Comparison of ENCODE assay signal across 38 mouse cellular contexts in the genomic region with DNA sequence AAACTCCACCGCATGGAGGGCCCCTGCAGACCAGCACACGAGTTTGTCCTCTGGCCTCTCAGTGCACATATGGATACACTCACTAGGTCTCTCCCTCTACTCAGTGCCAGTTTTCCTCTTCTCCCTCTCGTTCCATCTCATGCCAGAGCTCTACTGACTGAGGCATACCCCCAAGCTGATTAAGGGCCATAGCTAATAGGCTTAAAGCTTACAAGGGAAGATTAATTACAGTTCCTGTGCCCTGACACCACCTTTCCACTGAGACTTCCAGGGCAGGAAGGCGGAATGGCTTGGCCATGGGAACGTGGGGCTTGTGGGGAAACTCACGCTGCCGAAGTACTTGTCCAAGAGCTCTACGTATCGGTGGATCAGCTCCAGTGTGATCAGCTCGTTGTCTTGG. TPM values are rescaled to one million over a fixed set of nuclear protein-coding genes. Genes with fewer than 3 reads are reported as not detected.
"Had no signal": no experiment of that assay in that cellular context is flagged by ENCODE, and none has a peak within 500 bp of the region (broad histone marks: within the 10 kb centered on the region; RNA-seq: fewer than 3 reads in every experiment).

No protein-coding gene starts in this region.

- H3K4me2 ChIP-seq: heart, embryonic 11.5 days; heart, embryonic 12.5 days; heart, embryonic 13.5 days; heart, embryonic 15.5 days; hindbrain, embryonic 12.5 days; hindbrain, embryonic 13.5 days; hindbrain, embryonic 14.5 days; hindbrain, embryonic 15.5 days; intestine, embryonic 15.5 days; kidney, embryonic 15.5 days had no signal

- DNase-seq: heart, adult 2 months; heart, postnatal 10 days; heart, postnatal 14 days; heart, postnatal 36 days; heart, postnatal 4 days; kidney, adult 11 months; kidney, adult 18-20 months; kidney, adult 2 months; kidney, adult 8-10 months; kidney, adult 9 months; kidney, postnatal 10 days; kidney, postnatal 14 days; kidney, postnatal 25 days; kidney, postnatal 36 days; kidney, postnatal 4 days; layer of hippocampus, adult 9-11 months had no signal

- H3K27me3 ChIP-seq: heart, embryonic 12.5 days; heart, embryonic 13.5 days; heart, embryonic 15.5 days; hindbrain, embryonic 12.5 days; hindbrain, embryonic 13.5 days; hindbrain, embryonic 15.5 days; intestine, embryonic 15.5 days; kidney, embryonic 15.5 days had no signal

- H3K9ac ChIP-seq: heart, embryonic 12.5 days; heart, embryonic 13.5 days; heart, embryonic 15.5 days; hindbrain, embryonic 12.5 days; hindbrain, embryonic 13.5 days; hindbrain, embryonic 14.5 days; hindbrain, embryonic 15.5 days; intestine, embryonic 15.5 days; kidney, embryonic 15.5 days had no signal

- H3K4me3 ChIP-seq: heart, adult 2 months; heart, embryonic 10.5 days; heart, embryonic 12.5 days; heart, embryonic 13.5 days; heart, embryonic 15.5 days; hindbrain, embryonic 10.5 days; hindbrain, embryonic 12.5 days; hindbrain, embryonic 13.5 days; hindbrain, embryonic 15.5 days; intestine, embryonic 15.5 days; kidney, embryonic 15.5 days; layer of hippocampus, adult 2 months had no signal

- H3K9me3 ChIP-seq: heart, embryonic 10.5 days; heart, embryonic 12.5 days; heart, embryonic 13.5 days; heart, embryonic 15.5 days; hindbrain, embryonic 10.5 days; hindbrain, embryonic 12.5 days; hindbrain, embryonic 13.5 days; hindbrain, embryonic 15.5 days; intestine, embryonic 15.5 days; kidney, embryonic 15.5 days had no signal

- H3K27ac ChIP-seq: heart, adult 2 months; heart, embryonic 10.5 days; heart, embryonic 13.5 days; heart, embryonic 15.5 days; hindbrain, embryonic 10.5 days; hindbrain, embryonic 12.5 days; hindbrain, embryonic 13.5 days; hindbrain, embryonic 14.5 days; hindbrain, embryonic 15.5 days; hindbrain, postnatal 0 days; intestine, embryonic 15.5 days; kidney, embryonic 15.5 days; kidney, postnatal 0 days; layer of hippocampus, adult 2 months had no signal

- ATAC-seq: hindbrain, embryonic 16.5 days; hindbrain, postnatal 0 days; inflammation-experienced regulatory T-cells, adult 6 months; intestine, embryonic 15.5 days; intestine, embryonic 16.5 days; intestine, postnatal 0 days had no signal

RNA-seq across cellular contexts. Expression of a gene that starts 15.2 kb away (rescaled TPM):
- polyA plus RNA-seq: heart, embryonic 10.5 days; heart, embryonic 12.5 days; heart, embryonic 14.5 days; heart, embryonic 15.5 days; heart, embryonic 16.5 days; heart, postnatal 0 days; inflammation-experienced regulatory T-cells, adult 6 months had no signal

RNA-seq across cellular contexts. Expression of a gene that starts 30.6 kb away (rescaled TPM):
- polyA plus RNA-seq: hindbrain, embryonic 10.5 days; inflammation-experienced regulatory T-cells, adult 6 months had no signal
